Mouse (Mus musculus) liver, postnatal 0 days (tissue): Measurements from ENCODE around the gene Sp3.

ENCODE experiments used
- CTCF ChIP-seq: sonication (generic); IDR thresholded peaks from 2 replicates; pipeline ENCODE4 v1.5.1; 2016; ENCODE audit warnings: antibody characterized with exemption, low read depth
- EP300 ChIP-seq: IDR thresholded peaks from 2 replicates; pipeline ENCODE4 v1.6.1; 2016; ENCODE audit warnings: antibody characterized with exemption, low read depth, mild to moderate bottlenecking

- no peak for TF ChIP-seq CTCF
- no peak for TF ChIP-seq EP300
These were observed 49.6 kb upstream of the Sp3 start for GRCm38 (mm10) chr2:73029846-73030245.
